Mouse (Mus musculus): ENCODE data around the gene Pde4c. TPM values are rescaled to one million over a fixed set of nuclear protein-coding genes. Genes with fewer than 3 reads are reported as not detected.

Gene Pde4c
- total and polyA plus RNA-seq, 2 experiments from 2014 or later = 0.23 to 0.48 TPM

- H3K4me3 ChIP-seq (ENCODE audit: low read depth, low read length) = no peak overlapping the region
- DNase-seq (no peak), ATAC-seq (no peak)
- no peaks in the 10 kb centered on the region for H3K4me1 ChIP-seq (ENCODE audit: insufficient read depth)
- H3K4me2 ChIP-seq (ENCODE audit: low read depth) = no peak overlapping the region
- H3K27ac ChIP-seq (ENCODE audit: low read depth, low read length) = no peak overlapping the region
- H3K9ac ChIP-seq = no peak overlapping the region
- WGBS = 84% methylated on average over 3 of the region's 3 CpGs
- peaks cover 24% of the 10 kb centered on the region for H3K36me3 ChIP-seq (ENCODE audit: insufficient read depth)
- no peaks in the 10 kb centered on the region for H3K27me3 ChIP-seq (ENCODE audit: insufficient read depth, low read length)
- TF ChIP-seq CTCF (IDR thresholded peaks at IDR 0.05; ENCODE audit: low read depth) = no peak
- H3K9me3 ChIP-seq (ENCODE audit: low read length) = no peaks in the 10 kb centered on the region
Measured at GRCm38 (mm10) chr8:70680039-70680438, 43.5 kb upstream of the Pde4c start.

- no peak overlapping the region for H3K9ac ChIP-seq
- H3K36me3 ChIP-seq (ENCODE audit: insufficient read depth) = peaks cover 24% of the 10 kb centered on the region
- no peaks in the 10 kb centered on the region for H3K4me1 ChIP-seq (ENCODE audit: insufficient read depth)
- H3K4me3 ChIP-seq (ENCODE audit: low read depth, low read length) = no peak overlapping the region
- H3K27ac ChIP-seq (ENCODE audit: low read depth, low read length) = no peak overlapping the region
- no peak overlapping the region for H3K4me2 ChIP-seq (ENCODE audit: low read depth)
- no peaks in the 10 kb centered on the region for H3K9me3 ChIP-seq (ENCODE audit: low read length)
- 75% methylated on average over 3 of the region's 3 CpGs for WGBS
- ATAC-seq = no peak
- no peak for DNase-seq
- no peaks in the 10 kb centered on the region for H3K27me3 ChIP-seq (ENCODE audit: insufficient read depth, low read length)
- TF ChIP-seq CTCF (IDR thresholded peaks at IDR 0.05; ENCODE audit: low read depth) = no peak
Measured at GRCm38 (mm10) chr8:70681410-70681809, 42.1 kb upstream of the Pde4c start.

GRCm38 (mm10) chr8:70682193-70682592, 41.3 kb upstream of the Pde4c start:
- Histone ChIP-seq H3K4me1 (ENCODE audit: insufficient read depth) (no peaks in the 10 kb centered on the region), H3K27ac (ENCODE audit: low read depth, low read length) (no peak overlapping the region), H3K9ac (no peak overlapping the region), H3K4me2 (ENCODE audit: low read depth) (no peak overlapping the region), H3K9me3 (ENCODE audit: low read length) (no peaks in the 10 kb centered on the region), H3K4me3 (ENCODE audit: low read depth, low read length) (no peak overlapping the region), H3K36me3 (ENCODE audit: insufficient read depth) (peaks cover 24% of the 10 kb centered on the region), H3K27me3 (ENCODE audit: insufficient read depth, low read length) (no peaks in the 10 kb centered on the region)
- TF ChIP-seq CTCF (IDR thresholded peaks at IDR 0.05; ENCODE audit: low read depth) = no peak
- WGBS = 9% methylated on average over 19 of the region's 19 CpGs
- ATAC-seq (no peak), DNase-seq (no peak)

GRCm38 (mm10) chr8:70682692-70683091, 40.8 kb upstream of the Pde4c start:
- Histone ChIP-seq H3K27me3 (ENCODE audit: insufficient read depth, low read length) (no peaks in the 10 kb centered on the region), H3K9ac (no peak overlapping the region), H3K4me2 (ENCODE audit: low read depth) (no peak overlapping the region), H3K27ac (ENCODE audit: low read depth, low read length) (no peak overlapping the region), H3K9me3 (ENCODE audit: low read length) (no peaks in the 10 kb centered on the region), H3K4me1 (ENCODE audit: insufficient read depth) (no peaks in the 10 kb centered on the region), H3K36me3 (ENCODE audit: insufficient read depth) (peaks cover 22% of the 10 kb centered on the region), H3K4me3 (ENCODE audit: low read depth, low read length) (no peak overlapping the region)
- TF ChIP-seq CTCF (IDR thresholded peaks at IDR 0.05; ENCODE audit: low read depth) = no peak
- 74% methylated on average over 3 of the region's 3 CpGs for WGBS
- DNase-seq (no peak), ATAC-seq (no peak)

GRCm38 (mm10) chr8:70684291-70684690, 39.2 kb upstream of the Pde4c start:
- Histone ChIP-seq H3K36me3 (ENCODE audit: insufficient read depth) (peaks cover 6% of the 10 kb centered on the region), H3K9ac (no peak overlapping the region), H3K4me3 (ENCODE audit: low read depth, low read length) (no peak overlapping the region), H3K4me1 (ENCODE audit: insufficient read depth) (no peaks in the 10 kb centered on the region), H3K9me3 (ENCODE audit: low read length) (no peaks in the 10 kb centered on the region), H3K27me3 (ENCODE audit: insufficient read depth, low read length) (no peaks in the 10 kb centered on the region), H3K4me2 (ENCODE audit: low read depth) (no peak overlapping the region), H3K27ac (ENCODE audit: low read depth, low read length) (no peak overlapping the region)
- peak; percentile 43 for DNase-seq
- TF ChIP-seq CTCF (IDR thresholded peaks at IDR 0.05; ENCODE audit: low read depth) = no peak
- WGBS = 39% methylated on average over 7 of the region's 7 CpGs
- ATAC-seq = peak; percentile 84

GRCm38 (mm10) chr8:70687576-70687975, 35.9 kb upstream of the Pde4c start:
- H3K4me3 ChIP-seq (ENCODE audit: low read depth, low read length) = no peak overlapping the region
- H3K27ac ChIP-seq (ENCODE audit: low read depth, low read length) = no peak overlapping the region
- no peak overlapping the region for H3K4me2 ChIP-seq (ENCODE audit: low read depth)
- ATAC-seq (no peak), DNase-seq (peak; percentile 35)
- H3K9ac ChIP-seq = no peak overlapping the region
- no peak for TF ChIP-seq CTCF (IDR thresholded peaks at IDR 0.05; ENCODE audit: low read depth)
- no peaks in the 10 kb centered on the region for H3K9me3 ChIP-seq (ENCODE audit: low read length)
- WGBS = 70% methylated on average over 8 of the region's 8 CpGs
- H3K36me3 ChIP-seq (ENCODE audit: insufficient read depth) = no peaks in the 10 kb centered on the region
- H3K4me1 ChIP-seq (ENCODE audit: insufficient read depth) = peaks cover 6% of the 10 kb centered on the region
- H3K27me3 ChIP-seq (ENCODE audit: insufficient read depth, low read length) = no peaks in the 10 kb centered on the region

- 95% methylated on average over 3 of the region's 3 CpGs for WGBS
- no peak overlapping the region for H3K9ac ChIP-seq
- no peak overlapping the region for H3K4me2 ChIP-seq (ENCODE audit: low read depth)
- TF ChIP-seq CTCF (IDR thresholded peaks at IDR 0.05; ENCODE audit: low read depth) = no peak
- no peaks in the 10 kb centered on the region for H3K9me3 ChIP-seq (ENCODE audit: low read length)
- no peaks in the 10 kb centered on the region for H3K36me3 ChIP-seq (ENCODE audit: insufficient read depth)
- H3K27ac ChIP-seq (ENCODE audit: low read depth, low read length) = no peak overlapping the region
- no peak overlapping the region for H3K4me3 ChIP-seq (ENCODE audit: low read depth, low read length)
- no peak for ATAC-seq
- H3K27me3 ChIP-seq (ENCODE audit: insufficient read depth, low read length) = no peaks in the 10 kb centered on the region
- no peak for DNase-seq
- H3K4me1 ChIP-seq (ENCODE audit: insufficient read depth) = peaks cover 6% of the 10 kb centered on the region
Measured at GRCm38 (mm10) chr8:70688136-70688535, 35.4 kb upstream of the Pde4c start.
